Mouse (Mus musculus) embryonic facial prominence, embryonic 14.5 days (tissue): ENCODE measurements around the gene Klhl40. TPM values are rescaled to one million over a fixed set of nuclear protein-coding genes. Genes with fewer than 3 reads are reported as not detected.

Experiments
- ATAC-seq: fragments of 200-750 bp; cut with Nextera tagmentation; 2 replicates; pipeline ENCODE4 v1.8.0; 2017; ENCODE audit warnings: low read depth, moderate number of reproducible peaks, moderate TSS enrichment
- DNase-seq: peaks from one replicate; pipeline ENCODE4 v3.0.0-alpha.2; 2015; ENCODE audit warnings: low spot score
- H3K27ac ChIP-seq: fragments of 300-500 bp; sonication (generic); replicated peaks from 2 replicates; pipeline ENCODE4 v1.5.1; 2014; ENCODE audit warnings: low read depth, mild to moderate bottlenecking, low read length, moderate library complexity
- H3K27me3 ChIP-seq: fragments of 300-500 bp; sonication (generic); replicated peaks from 2 replicates; pipeline ENCODE4 v1.6.1; 2014; ENCODE audit warnings: low read length; ENCODE audit not compliant: control insufficient read depth, insufficient read depth
- H3K36me3 ChIP-seq: fragments of 300-500 bp; sonication (generic); 2 replicates; pipeline ENCODE4 v1.6.1; 2014; ENCODE audit warnings: low read length, mixed read lengths; ENCODE audit not compliant: control insufficient read depth, insufficient read depth
- H3K4me1 ChIP-seq: fragments of 300-500 bp; sonication (generic); 2 replicates; pipeline ENCODE4 v1.6.1; 2014; ENCODE audit warnings: antibody characterized with exemption, low read length; ENCODE audit not compliant: control insufficient read depth, insufficient read depth
- H3K4me2 ChIP-seq: fragments of 300-500 bp; sonication (generic); 2 replicates; pipeline ENCODE4 v1.6.1; 2014; ENCODE audit warnings: low read depth, mild to moderate bottlenecking, low read length, moderate library complexity, mixed read lengths
- H3K4me3 ChIP-seq: fragments of 300-500 bp; sonication (generic); 2 replicates; pipeline ENCODE4 v1.5.1; 2014; ENCODE audit warnings: low read depth, mild to moderate bottlenecking, low read length
- H3K9ac ChIP-seq: fragments of 300-500 bp; sonication (generic); 2 replicates; pipeline ENCODE4 v1.6.1; 2014; ENCODE audit warnings: low read depth, mild to moderate bottlenecking, low read length, moderate library complexity, mixed read lengths
- H3K9me3 ChIP-seq: fragments of 300-500 bp; sonication (generic); 2 replicates; pipeline ENCODE4 v1.6.1; 2016; ENCODE audit warnings: low read length; ENCODE audit not compliant: control insufficient read depth
- WGBS: fragments of 180-500 bp; shearing (Covaris S2); extraction: QIAGEN DNeasy Blood & Tissue Kit; methylation state at CpG from one replicate; pipeline ENCODE4 v1.1.7; 2014; 5-methylcytosine and 5-hydroxymethylcytosine counted together
- polyA plus RNA-seq: library from polyadenylated mRNA; unstranded; fragments of >200 nt; fragmentation: Nextera tagmentation; extraction: Ambion mirVana; gene quantifications from 2 replicates; pipeline ENCODE4 v1.2.1, GENCODE M21; 2014

Klhl40 gene
- 35.7 and 41.1 TPM in 2 replicates for polyA plus RNA-seq

GRCm38 (mm10) chr9:121777484-121778065 lies at the start of gene Klhl40:
Gene Klhl40 (plus strand): TSS chr9:121777607.
- H3K9ac ChIP-seq = peak within 1 kb of the TSS; percentile 40
- DNase-seq (peak; percentile 52), ATAC-seq (peak; percentile 84)
- no peak within 1 kb of the TSS for H3K27ac ChIP-seq
- peak within 1 kb of the TSS; percentile 32 for H3K4me3 ChIP-seq
- peak within 1 kb of the TSS; percentile 67 for H3K4me2 ChIP-seq
- WGBS = 18% methylated on average over 26 of the region's 30 CpGs
- no peaks in the 10 kb centered on the region for H3K36me3 ChIP-seq
- H3K4me1 ChIP-seq = peaks cover 6% of the 10 kb centered on the region; the same call in 1 of the 2 replicates
- H3K9me3 ChIP-seq = no peaks in the 10 kb centered on the region
- peaks cover 29% of the 10 kb centered on the region for H3K27me3 ChIP-seq

- H3K9ac ChIP-seq = no peak overlapping the region
- 87% methylated on average over 6 of the region's 6 CpGs for WGBS
- H3K4me3 ChIP-seq = no peak overlapping the region
- H3K4me1 ChIP-seq = no peaks in the 10 kb centered on the region
- H3K27me3 ChIP-seq = no peaks in the 10 kb centered on the region
- no peak for DNase-seq
- no peak overlapping the region for H3K4me2 ChIP-seq
- H3K27ac ChIP-seq = no peak overlapping the region
- H3K9me3 ChIP-seq = no peaks in the 10 kb centered on the region
- peaks cover 70% of the 10 kb centered on the region for H3K36me3 ChIP-seq
- ATAC-seq = no peak
Observed at GRCm38 (mm10) chr9:121740490-121740889, 36.9 kb upstream of the Klhl40 start.

GRCm38 (mm10) chr9:121741168-121741567 lies 36.2 kb upstream of the Klhl40 start:
- Histone ChIP-seq H3K27me3 (no peaks in the 10 kb centered on the region), H3K4me3 (no peak overlapping the region), H3K9ac (no peak overlapping the region), H3K36me3 (peaks cover 70% of the 10 kb centered on the region), H3K27ac (no peak overlapping the region), H3K9me3 (no peaks in the 10 kb centered on the region), H3K4me1 (no peaks in the 10 kb centered on the region), H3K4me2 (no peak overlapping the region)
- 89% methylated on average over 3 of the region's 3 CpGs for WGBS
- ATAC-seq (no peak), DNase-seq (no peak)

- H3K9me3 ChIP-seq = no peaks in the 10 kb centered on the region
- no peak overlapping the region for H3K9ac ChIP-seq
- H3K4me3 ChIP-seq = no peak overlapping the region
- 91% methylated on average over 8 of the region's 8 CpGs for WGBS
- no peak overlapping the region for H3K27ac ChIP-seq
- DNase-seq = no peak
- no peaks in the 10 kb centered on the region for H3K4me1 ChIP-seq
- no peak overlapping the region for H3K4me2 ChIP-seq
- peaks cover 86% of the 10 kb centered on the region for H3K36me3 ChIP-seq
- no peak for ATAC-seq
- H3K27me3 ChIP-seq = no peaks in the 10 kb centered on the region
Observed at GRCm38 (mm10) chr9:121744051-121744450, 33.4 kb upstream of the Klhl40 start.

- Histone ChIP-seq H3K4me2 (no peak overlapping the region), H3K27me3 (no peaks in the 10 kb centered on the region), H3K4me1 (peaks cover 9% of the 10 kb centered on the region), H3K36me3 (peaks cover 93% of the 10 kb centered on the region), H3K27ac (no peak overlapping the region), H3K4me3 (no peak overlapping the region), H3K9ac (no peak overlapping the region), H3K9me3 (no peaks in the 10 kb centered on the region)
- WGBS = 96% methylated on average over 9 of the region's 9 CpGs
- DNase-seq (no peak), ATAC-seq (no peak)
Observed at GRCm38 (mm10) chr9:121752774-121753173, 24.6 kb upstream of the Klhl40 start.

GRCm38 (mm10) chr9:121754624-121755023 lies 22.8 kb upstream of the Klhl40 start:
- no peak overlapping the region for H3K9ac ChIP-seq
- DNase-seq = no peak
- peaks cover 74% of the 10 kb centered on the region for H3K36me3 ChIP-seq
- H3K27me3 ChIP-seq = no peaks in the 10 kb centered on the region
- no peak overlapping the region for H3K4me2 ChIP-seq
- H3K27ac ChIP-seq = no peak overlapping the region
- no peak for ATAC-seq
- WGBS = 93% methylated on average over 3 of the region's 3 CpGs
- H3K4me1 ChIP-seq = peaks cover 20% of the 10 kb centered on the region
- no peaks in the 10 kb centered on the region for H3K9me3 ChIP-seq
- no peak overlapping the region for H3K4me3 ChIP-seq

GRCm38 (mm10) chr9:121756785-121757184 lies 20.6 kb upstream of the Klhl40 start:
- no peaks in the 10 kb centered on the region for H3K9me3 ChIP-seq
- peaks cover 30% of the 10 kb centered on the region for H3K4me1 ChIP-seq
- no peak overlapping the region for H3K9ac ChIP-seq
- ATAC-seq = no peak
- no peak overlapping the region for H3K4me3 ChIP-seq
- DNase-seq = no peak
- no peaks in the 10 kb centered on the region for H3K27me3 ChIP-seq
- peaks cover 52% of the 10 kb centered on the region for H3K36me3 ChIP-seq
- H3K27ac ChIP-seq = peak overlapping the region; percentile 95
- 84% methylated on average over 3 of the region's 3 CpGs for WGBS
- no peak overlapping the region for H3K4me2 ChIP-seq

GRCm38 (mm10) chr9:121757432-121757831 lies 20.0 kb upstream of the Klhl40 start:
- Histone ChIP-seq H3K9me3 (no peaks in the 10 kb centered on the region), H3K4me1 (peaks cover 30% of the 10 kb centered on the region), H3K4me2 (peak overlapping the region; percentile 86), H3K4me3 (no peak overlapping the region), H3K27ac (peak overlapping the region; percentile 95), H3K27me3 (no peaks in the 10 kb centered on the region), H3K36me3 (peaks cover 46% of the 10 kb centered on the region), H3K9ac (peak overlapping the region; percentile 30; the same call in 1 of the 2 replicates)
- no peak for ATAC-seq
- WGBS = 25% methylated on average over 3 of the region's 3 CpGs
- DNase-seq = peak; percentile 78
